Mouse (Mus musculus): ENCODE measurements around the gene Sec23b. TPM values are rescaled to one million over a fixed set of nuclear protein-coding genes. Genes with fewer than 3 reads are reported as not detected.

Gene Sec23b
- total RNA-seq (2023): 10 to 100 TPM; 41.2 to 43.7 TPM

GRCm38 (mm10) chr2:144555820-144556552 lies at the start of gene Sec23b:
TSS of gene Sec23b (plus strand) at chr2:144556229.

DNA sequence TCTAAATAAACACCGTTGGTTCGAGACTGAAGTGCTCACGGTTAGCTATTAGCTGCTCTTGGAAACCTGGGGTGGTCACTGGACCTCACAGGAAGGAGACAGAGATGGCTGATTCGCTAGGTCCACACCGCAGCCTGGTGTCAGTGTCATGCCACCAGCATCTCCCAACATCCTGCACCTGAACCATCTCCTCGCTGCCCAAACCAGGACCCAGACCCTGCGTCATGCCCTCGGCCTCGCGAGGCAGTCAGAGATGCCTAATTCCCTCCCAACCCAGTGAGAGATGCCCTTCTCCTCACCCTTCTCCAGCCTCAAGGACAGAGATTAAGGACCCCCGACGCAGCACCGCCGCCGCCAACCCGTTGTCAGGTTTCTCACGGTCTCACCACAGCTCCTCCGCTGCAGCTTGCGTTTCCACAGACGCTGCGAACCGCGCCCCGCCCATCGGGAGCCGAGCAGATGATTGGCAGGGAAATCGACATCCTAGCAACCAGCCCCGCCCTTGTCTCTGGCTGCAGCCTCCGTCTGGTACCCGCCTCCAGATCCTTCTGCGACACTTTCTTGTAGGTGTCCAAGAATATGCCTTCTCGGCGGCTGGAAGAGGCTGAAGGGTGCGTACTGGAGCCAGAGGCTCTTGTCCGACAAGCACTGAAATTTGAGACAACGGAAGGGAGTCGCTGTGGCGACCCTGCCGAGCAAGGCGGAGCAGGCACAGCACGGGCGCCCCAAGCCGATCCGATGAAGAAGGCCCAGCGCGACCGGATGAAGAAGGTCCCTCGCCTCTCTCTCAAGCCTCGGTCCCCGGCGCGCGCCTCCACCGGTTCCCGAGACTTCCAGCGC lies 28.8 kb upstream of the Sec23b start, which contains the start of the genes Dzank1 and Polr3f:
Gene Dzank1, minus strand, starts transcription at position 434 of the 840 bp plus-strand sequence.
Gene Polr3f, plus strand, starts transcription at position 738 of the 840 bp plus-strand sequence.

GRCm38 (mm10) chr2:144550529-144550928 lies 5.5 kb upstream of the Sec23b start, which contains the start of gene Rbbp9:
TSS of gene Rbbp9 (minus strand) at chr2:144550869.

GRCm38 (mm10) chr2:144593951-144594651 lies 38.1 kb downstream of the Sec23b start, which contains the start of gene Smim26:
TSS of gene Smim26 (plus strand) at chr2:144594054.

DNA sequence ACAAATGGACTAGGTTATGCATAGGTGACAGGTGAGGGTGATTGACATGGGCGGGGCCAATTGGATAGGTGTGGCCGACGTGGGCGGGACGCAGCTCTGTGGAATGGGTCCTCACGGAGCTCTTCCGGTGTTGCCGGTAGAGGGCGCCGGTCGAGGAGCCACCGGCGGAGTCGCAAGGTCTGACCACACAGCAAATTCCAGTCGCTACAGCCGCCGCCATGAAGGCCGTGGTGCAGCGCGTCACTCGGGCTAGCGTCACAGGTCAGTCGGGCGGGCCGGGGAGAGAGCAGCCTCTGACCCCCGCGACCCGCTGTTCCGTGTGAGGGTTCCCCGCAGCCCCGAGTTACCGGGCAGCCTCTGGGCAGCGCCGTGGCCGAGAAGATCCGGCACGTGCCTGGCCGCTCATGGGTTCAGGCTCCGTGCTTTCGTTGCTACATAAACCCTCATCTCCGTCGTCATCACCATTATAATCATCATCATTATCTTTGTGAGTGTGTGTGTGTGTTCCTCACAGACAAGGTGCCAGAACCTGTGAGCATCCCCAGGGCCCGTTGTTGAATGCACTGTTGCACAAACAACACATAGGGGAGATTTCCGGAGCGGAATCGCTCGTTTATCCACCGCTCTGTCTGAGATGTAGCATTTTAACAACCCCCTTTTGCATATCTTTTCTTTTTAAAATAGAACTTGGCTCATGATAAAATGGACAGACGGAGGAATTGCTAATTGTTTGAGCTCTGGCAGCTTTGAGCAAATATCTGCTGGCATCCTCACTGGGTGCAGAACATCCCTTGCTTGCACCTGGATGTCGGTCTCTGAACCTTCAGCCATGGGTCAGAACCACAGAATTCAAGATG lies 44.0 kb downstream of the Sec23b start, which contains the start of gene Dtd1:
Gene Dtd1, plus strand, starts transcription at position 67 of the 857 bp plus-strand sequence.

Other genes with a start within 250 kb of the Sec23b start
- not detected for gene Ovol2, start 224.1 kb upstream of the Sec23b start, total RNA-seq (2023)
- gene Kat14, start 187.2 kb upstream of the Sec23b start, total RNA-seq (2023): 10 to 100 TPM; 18.5 to 18.7 TPM
- gene Pet117, start 187.2 kb upstream of the Sec23b start, total RNA-seq (2023): 1 to 10 TPM; 3.7 to 4.5 TPM
- gene Dzank1, start 28.8 kb upstream of the Sec23b start, total RNA-seq (2023): under 1 TPM in 1 of 2 experiments, not detected in 1; 0.59 TPM
- 10 to 100 TPM; 13.9 to 14.1 TPM for gene Polr3f, start 28.5 kb upstream of the Sec23b start, total RNA-seq (2023)
- gene Rbbp9, start 5.4 kb upstream of the Sec23b start, total RNA-seq (2023): 1 to 10 TPM; 2.8 to 2.9 TPM
- gene Smim26, start 37.8 kb downstream of the Sec23b start, total RNA-seq (2023): 1 to 10 TPM; 5.1 TPM
- gene Dtd1, start 43.7 kb downstream of the Sec23b start, total RNA-seq (2023): 10 to 100 TPM in 1 of 2 experiments, 1 to 10 TPM in 1; 8.3 to 10.3 TPM

Measured in neutrophil, adult 83 days (primary cell).